Mouse (Mus musculus) cerebellum, adult 11 months (tissue): ENCODE data around the gene Snx29.

Experiments used
- DNase-seq: peaks from one replicate; pipeline ENCODE4 v3.0.0; 2022

Snx29 gene

DNA sequence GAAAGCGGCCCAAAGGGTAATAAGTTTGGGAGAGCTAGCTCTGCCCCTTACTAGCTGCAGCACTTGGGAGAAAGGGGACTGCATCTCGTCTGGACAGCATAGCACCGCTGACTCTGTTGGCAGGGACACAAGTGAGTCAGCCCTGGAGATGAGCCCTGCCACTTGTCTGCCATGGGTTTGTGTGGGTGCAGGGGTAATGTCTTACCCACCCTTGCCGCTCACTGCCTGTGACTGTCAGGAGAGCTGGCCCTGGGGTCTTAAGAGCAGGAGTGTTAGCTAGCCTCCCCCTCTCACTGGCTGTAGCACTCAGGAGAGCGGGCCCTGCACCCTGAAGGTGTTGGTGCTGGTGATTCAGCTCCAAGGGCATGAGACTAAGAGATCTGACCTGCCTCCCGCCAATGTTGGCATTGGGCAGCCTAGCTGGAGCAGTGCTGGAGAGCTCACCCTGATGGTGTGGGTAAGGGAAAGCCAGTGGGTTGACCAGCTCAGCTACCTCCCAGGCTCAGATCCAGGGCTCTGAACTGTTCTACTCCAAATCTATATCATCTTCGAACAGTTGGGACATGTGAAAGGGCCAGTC lies 479.3 kb downstream of the Snx29 start:
- DNase-seq: no peak
